Mouse (Mus musculus) kidney, adult 2 months (tissue): ENCODE data around the gene Gpank1.

ENCODE experiments used
- CTCF ChIP-seq: fragments of 200-500 bp; conservative IDR thresholded peaks from 2 replicates; pipeline ENCODE4 v1.5.1; 2011; ENCODE audit warnings: low read depth, mild to moderate bottlenecking, control low read depth, low read length, moderate library complexity, mixed read lengths; ENCODE audit not compliant: insufficient read depth, insufficient read length
- POLR2A ChIP-seq: fragments of 200-500 bp; IDR thresholded peaks from one replicate; pipeline ENCODE4 v1.6.1; 2011; ENCODE audit warnings: low read depth, low read length, control low read depth

- TF ChIP-seq CTCF, result no peak
- peak; percentile 59 for TF ChIP-seq POLR2A
These were observed 32.2 kb upstream of the Gpank1 start, which contains the start of gene Abhd16a for GRCm38 (mm10) chr17:35088825-35089644.
